Mouse (Mus musculus): ENCODE measurements around the gene Susd5.
"Not testable (repeated sequence)": the region's sequence is repeated elsewhere in the genome, so short reads cannot be mapped to it uniquely, and the experiment has no call there.

GRCm38 (mm10) chr9:114088885-114089284, 31.9 kb downstream of the Susd5 start:
- not testable (repeated sequence) for TF ChIP-seq CTCF (IDR thresholded peaks at IDR 0.05; ENCODE audit: low read depth, low read length); GATA1 (IDR thresholded peaks at IDR 0.05; ENCODE audit: borderline replicate concordance, low read length); GATA2 (IDR thresholded peaks at IDR 0.05; ENCODE audit: borderline replicate concordance, low read depth, low read length); POLR2AphosphoS5 (IDR thresholded peaks at IDR 0.05; ENCODE audit: insufficient replicate concordance, low read depth, low read length)

Measured in G1E (cell line).